Mouse (Mus musculus) liver, embryonic 12.5 days (tissue): ENCODE measurements around the gene Tapt1. TPM values are rescaled to one million over a fixed set of nuclear protein-coding genes. Genes with fewer than 3 reads are reported as not detected.

Experiments used
- ATAC-seq: fragments of 200-750 bp; cut with Nextera tagmentation; 2 replicates; pipeline ENCODE4 v1.8.0; 2017; ENCODE audit warnings: moderate number of reproducible peaks, mild to moderate bottlenecking, moderate library complexity
- H3K27ac ChIP-seq: fragments of 300-500 bp; sonication (generic); 2 replicates; pipeline ENCODE4 v1.5.1; 2016; ENCODE audit warnings: mild to moderate bottlenecking
- H3K27me3 ChIP-seq: fragments of 300-500 bp; sonication (generic); replicated peaks from 2 replicates; pipeline ENCODE4 v1.6.1; 2016; ENCODE audit warnings: mild to moderate bottlenecking, moderate library complexity
- H3K36me3 ChIP-seq: fragments of 300-500 bp; sonication (generic); 2 replicates; pipeline ENCODE4 v1.6.1; 2016; ENCODE audit warnings: mild to moderate bottlenecking, moderate library complexity
- H3K4me1 ChIP-seq: fragments of 300-500 bp; sonication (generic); 2 replicates; pipeline ENCODE4 v1.6.1; 2016
- H3K4me2 ChIP-seq: fragments of 300-500 bp; sonication (generic); 2 replicates; pipeline ENCODE4 v1.6.1; 2016; ENCODE audit warnings: mild to moderate bottlenecking, moderate library complexity
- H3K4me3 ChIP-seq: fragments of 300-500 bp; sonication (generic); 2 replicates; pipeline ENCODE4 v1.5.1; 2016; ENCODE audit warnings: mild to moderate bottlenecking, moderate library complexity
- H3K9ac ChIP-seq: fragments of 300-500 bp; sonication (generic); 2 replicates; pipeline ENCODE4 v1.6.1; 2016; ENCODE audit warnings: mild to moderate bottlenecking, moderate library complexity
- H3K9me3 ChIP-seq: fragments of 300-500 bp; sonication (generic); replicated peaks from 2 replicates; pipeline ENCODE4 v1.6.1; 2016; ENCODE audit warnings: mild to moderate bottlenecking, moderate library complexity
- WGBS: fragments of 180-500 bp; shearing (Covaris S2); methylation state at CpG from one replicate; pipeline ENCODE4 v1.1.7; 2016; ENCODE audit not compliant: insufficient replicate concordance; 5-methylcytosine and 5-hydroxymethylcytosine counted together
- polyA plus RNA-seq: library from polyadenylated mRNA; unstranded; fragments of >200 nt; fragmentation: Nextera tagmentation; extraction: Ambion mirVana; gene quantifications from 2 replicates; pipeline ENCODE4 v1.2.1, GENCODE M21; 2016

Gene Tapt1
- polyA plus RNA-seq, 1 experiment from 2014 or later = 46.0 TPM

DNA sequence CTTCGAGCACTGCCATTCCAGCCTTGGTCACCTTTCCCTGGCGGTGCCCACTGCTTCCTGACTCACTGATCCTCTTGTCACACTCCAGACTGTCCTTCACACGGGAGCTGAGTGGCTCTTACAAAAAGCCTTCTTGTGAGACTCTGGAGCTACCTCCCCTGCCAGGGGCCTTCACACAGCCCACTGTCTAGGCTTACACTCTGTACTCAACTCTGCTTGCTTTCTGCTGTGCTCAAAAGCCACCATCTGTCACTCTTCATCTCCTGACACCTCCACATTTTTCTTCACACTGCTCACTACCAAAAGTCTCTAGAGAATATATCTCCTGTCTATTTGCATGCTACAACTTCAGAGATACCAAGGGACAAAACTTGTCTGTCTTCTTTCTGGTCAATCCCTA is 46.0 kb downstream of the Tapt1 start:
- no peak for ATAC-seq

DNA sequence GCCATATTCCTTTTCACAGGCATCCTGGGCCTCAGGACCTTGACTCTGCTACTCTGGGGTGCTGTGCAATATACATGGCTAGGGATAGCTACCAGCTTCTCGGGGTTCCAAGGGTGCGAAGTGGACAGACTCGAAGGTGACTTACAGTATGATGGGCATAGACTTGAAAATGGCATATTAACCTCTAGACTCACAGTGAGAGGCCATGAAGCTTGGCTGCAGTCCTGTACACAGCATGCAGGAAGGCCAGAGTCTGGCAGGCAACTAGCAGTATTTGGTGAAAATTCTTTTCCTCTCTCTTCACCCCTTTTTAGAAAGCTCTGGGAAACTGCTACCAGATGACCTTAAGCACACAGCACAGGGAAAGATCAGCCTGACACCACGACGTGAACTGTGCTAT is 52.4 kb downstream of the Tapt1 start:
- Histone ChIP-seq H3K4me2 (no peak overlapping the region), H3K4me3 (no peak overlapping the region), H3K9ac (no peak overlapping the region), H3K4me1 (no peaks in the 10 kb centered on the region), H3K9me3 (no peaks in the 10 kb centered on the region), H3K27me3 (no peaks in the 10 kb centered on the region), H3K27ac (no peak overlapping the region), H3K36me3 (peaks cover 77% of the 10 kb centered on the region)
- 88% methylated on average over 5 of the region's 5 CpGs for WGBS
- ATAC-seq = no peak

More for the DNA sequence above, 46.0 kb downstream of the Tapt1 start:
- no peak overlapping the region for H3K4me2 ChIP-seq
- peaks cover 94% of the 10 kb centered on the region for H3K36me3 ChIP-seq
- no peak overlapping the region for H3K27ac ChIP-seq
- H3K9ac ChIP-seq = no peak overlapping the region
- WGBS = 80% methylated on average over 3 of the region's 3 CpGs
- H3K27me3 ChIP-seq = no peaks in the 10 kb centered on the region
- no peaks in the 10 kb centered on the region for H3K9me3 ChIP-seq
- H3K4me3 ChIP-seq = no peak overlapping the region
- no peaks in the 10 kb centered on the region for H3K4me1 ChIP-seq

DNA sequence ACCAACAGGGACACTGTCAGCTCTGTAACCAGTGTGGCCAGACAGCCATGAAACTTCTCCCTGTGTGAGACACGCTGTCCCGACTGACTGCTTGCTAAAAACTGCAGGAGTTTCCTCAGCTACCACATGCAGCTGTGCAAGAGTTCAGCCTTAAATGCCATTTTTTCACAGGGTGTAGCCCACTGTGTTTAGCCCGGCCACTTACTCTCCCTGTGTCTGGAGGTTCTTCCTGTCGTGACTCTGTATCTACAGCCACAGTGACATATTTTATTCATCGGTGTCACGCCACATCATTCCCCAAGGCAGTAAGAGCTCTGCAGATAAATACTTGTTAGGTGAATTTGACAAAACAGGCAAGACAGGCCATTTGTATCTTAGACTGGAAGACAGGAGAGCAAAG is 59.6 kb downstream of the Tapt1 start:
- 70% methylated on average over 6 of the region's 6 CpGs for WGBS
- H3K27ac ChIP-seq = no peak overlapping the region

DNA sequence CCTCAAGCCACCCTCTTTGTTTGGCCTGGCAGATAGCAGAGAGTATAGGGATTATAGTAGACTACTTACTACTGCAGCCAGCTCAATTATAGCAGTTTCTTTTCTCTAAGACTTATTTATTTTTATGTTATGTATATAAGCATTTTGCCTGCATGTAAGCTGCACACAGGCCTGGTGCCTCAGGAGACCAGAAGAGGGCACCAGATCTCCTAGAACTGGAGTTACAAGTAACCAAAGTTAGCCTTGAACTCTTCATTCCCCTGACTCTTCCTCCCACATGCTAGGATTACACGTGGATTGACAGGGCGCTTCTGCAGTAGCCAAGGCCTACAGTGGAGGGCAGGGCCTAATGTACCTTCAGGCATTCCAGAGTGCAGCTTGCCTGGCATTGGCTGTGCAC is 60.6 kb downstream of the Tapt1 start:
- no peak overlapping the region for H3K9ac ChIP-seq
- peaks cover under 1% of the 10 kb centered on the region; the same call in 1 of the 2 replicates for H3K36me3 ChIP-seq
- H3K4me3 ChIP-seq = no peak overlapping the region
- 0 out of 2 replicates have a peak, but pooled peaks have one; percentile 10 for ATAC-seq
- 28% methylated on average over 2 of the region's 2 CpGs for WGBS
- H3K27ac ChIP-seq = no peak overlapping the region
- no peaks in the 10 kb centered on the region for H3K27me3 ChIP-seq
- H3K4me2 ChIP-seq = no peak overlapping the region
- H3K9me3 ChIP-seq = no peaks in the 10 kb centered on the region
- no peaks in the 10 kb centered on the region for H3K4me1 ChIP-seq

More for the DNA sequence above, 59.6 kb downstream of the Tapt1 start:
- H3K9me3 ChIP-seq = no peaks in the 10 kb centered on the region
- H3K36me3 ChIP-seq = peaks cover 10% of the 10 kb centered on the region; the same call in 1 of the 2 replicates
- no peaks in the 10 kb centered on the region for H3K27me3 ChIP-seq
- H3K4me2 ChIP-seq = no peak overlapping the region
- no peak for ATAC-seq
- H3K9ac ChIP-seq = no peak overlapping the region
- H3K4me1 ChIP-seq = no peaks in the 10 kb centered on the region
- no peak overlapping the region for H3K4me3 ChIP-seq

DNA sequence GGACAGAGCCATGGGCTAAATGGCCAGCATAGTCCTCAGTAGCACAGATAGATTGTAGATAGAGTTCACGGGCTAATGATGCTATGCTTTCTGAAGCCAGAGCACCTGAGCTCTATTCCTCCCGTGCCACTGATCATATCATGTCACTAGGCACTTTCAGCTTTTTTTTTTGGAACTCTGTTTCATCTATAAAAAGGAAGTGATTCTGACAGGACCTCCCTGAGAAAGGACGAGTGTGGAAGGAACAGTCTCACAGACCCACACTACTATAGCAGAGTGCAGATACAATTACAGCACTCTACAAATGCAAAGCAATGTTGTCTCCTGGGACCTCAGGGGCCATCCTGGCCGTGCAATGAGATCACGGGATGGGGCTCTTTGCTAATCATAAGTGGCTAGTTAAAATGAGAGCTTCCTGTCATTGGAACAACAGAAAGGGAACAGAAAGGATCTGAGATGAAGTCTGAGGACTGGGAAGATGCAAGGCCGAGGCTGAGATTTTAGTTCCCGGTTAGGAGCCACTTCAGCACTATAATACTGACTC is 62.1 kb downstream of the Tapt1 start:
- H3K27ac ChIP-seq = no peak overlapping the region
- no peak overlapping the region for H3K4me3 ChIP-seq
- H3K9me3 ChIP-seq = no peaks in the 10 kb centered on the region
- H3K36me3 ChIP-seq = no peaks in the 10 kb centered on the region
- H3K4me2 ChIP-seq = no peak overlapping the region
- 0 out of 2 replicates have a peak, but pooled peaks cover 3% of the 10 kb centered on the region for H3K4me1 ChIP-seq
- no peak for ATAC-seq
- no peak overlapping the region for H3K9ac ChIP-seq
- no peaks in the 10 kb centered on the region for H3K27me3 ChIP-seq
- WGBS = 39% methylated on average over 7 of the region's 7 CpGs

DNA sequence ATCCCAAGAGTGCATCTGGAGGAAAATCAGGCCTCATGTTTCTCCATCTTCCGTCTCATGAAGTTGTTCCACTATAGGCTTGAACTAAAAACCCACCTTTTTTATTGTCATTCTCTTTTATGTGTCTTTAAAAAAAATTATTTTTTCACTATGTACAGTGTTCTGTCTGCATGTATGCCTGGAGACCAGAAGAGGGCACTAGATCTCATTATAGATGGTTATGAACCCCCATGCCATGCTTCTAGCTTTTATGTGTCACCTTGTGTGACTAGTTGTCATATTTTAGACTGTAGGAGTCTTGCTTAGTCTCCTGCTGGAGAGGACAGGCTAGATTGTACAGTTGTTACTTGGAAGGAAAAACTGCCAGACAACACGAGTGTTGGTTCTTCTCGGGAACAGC is 63.1 kb downstream of the Tapt1 start:
- Histone ChIP-seq H3K9me3 (no peaks in the 10 kb centered on the region), H3K4me1 (0 out of 2 replicates have a peak, but pooled peaks cover 3% of the 10 kb centered on the region), H3K27ac (no peak overlapping the region), H3K36me3 (no peaks in the 10 kb centered on the region), H3K4me2 (no peak overlapping the region), H3K27me3 (no peaks in the 10 kb centered on the region), H3K4me3 (no peak overlapping the region), H3K9ac (no peak overlapping the region)
- 75% methylated on average over 3 of the region's 3 CpGs for WGBS
- no peak for ATAC-seq

DNA sequence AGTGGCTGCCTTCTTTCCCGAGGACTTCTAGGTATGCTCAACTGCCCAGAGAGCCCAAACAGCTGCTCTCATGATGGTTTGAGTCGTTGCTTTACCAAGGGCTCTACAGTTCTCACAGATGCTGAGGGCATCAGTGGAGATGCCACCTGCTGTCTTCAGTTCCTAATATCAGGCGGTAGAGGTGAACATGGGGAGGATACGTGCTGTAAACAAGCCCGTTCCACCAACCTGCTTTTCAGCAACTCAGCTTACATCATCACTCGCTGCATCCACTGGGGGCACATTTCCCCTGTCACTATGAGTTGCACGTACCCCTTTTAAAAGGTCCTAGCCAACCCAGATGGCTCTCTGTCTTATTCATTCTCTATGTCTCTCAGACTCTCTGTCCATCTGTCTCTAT is 63.6 kb downstream of the Tapt1 start:
- no peak overlapping the region for H3K27ac ChIP-seq
- H3K4me2 ChIP-seq = no peak overlapping the region
- 70% methylated on average over 7 of the region's 7 CpGs for WGBS
- H3K4me1 ChIP-seq = 0 out of 2 replicates have a peak, but pooled peaks cover 3% of the 10 kb centered on the region
- H3K27me3 ChIP-seq = no peaks in the 10 kb centered on the region
- H3K4me3 ChIP-seq = no peak overlapping the region
- no peak for ATAC-seq
- H3K9ac ChIP-seq = no peak overlapping the region
- no peaks in the 10 kb centered on the region for H3K36me3 ChIP-seq
- no peaks in the 10 kb centered on the region for H3K9me3 ChIP-seq

DNA sequence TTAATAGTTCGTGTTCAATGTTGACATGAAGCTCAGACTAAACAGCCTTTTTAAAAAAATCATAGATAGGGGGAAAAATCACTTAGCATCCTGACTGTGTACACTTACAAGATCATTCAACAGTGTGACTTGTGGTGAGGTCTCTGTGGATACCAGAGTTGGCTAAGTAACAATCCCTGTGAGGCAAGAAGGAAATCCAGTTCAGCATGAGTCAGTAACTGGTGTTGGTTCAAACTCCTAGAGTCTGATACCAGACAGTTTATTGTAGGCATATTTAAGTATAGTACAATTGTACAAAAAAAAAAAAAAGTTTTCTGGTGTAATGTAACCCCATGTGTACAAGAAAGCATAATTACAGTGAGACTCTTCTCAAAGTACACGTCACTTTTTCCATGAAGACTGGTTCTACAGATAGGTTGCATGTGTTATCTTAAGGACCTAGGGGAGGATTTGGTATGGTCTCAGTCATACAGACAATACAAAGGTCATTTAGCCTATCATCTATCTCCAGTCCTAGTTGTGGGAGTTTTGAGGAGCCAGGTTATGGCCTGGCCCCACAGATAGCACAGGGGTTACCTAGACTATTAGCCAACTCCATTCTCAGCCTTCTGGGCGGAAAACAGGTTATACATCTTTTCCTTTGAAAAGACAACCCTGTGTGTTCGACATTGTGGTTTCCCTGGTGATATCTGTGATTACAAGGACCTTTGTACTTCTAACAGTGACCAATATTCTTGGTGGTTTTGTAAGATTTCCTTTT is 66.6 kb downstream of the Tapt1 start:
- Histone ChIP-seq H3K4me1 (0 out of 2 replicates have a peak, but pooled peaks cover 3% of the 10 kb centered on the region), H3K27ac (no peak overlapping the region), H3K9ac (no peak overlapping the region), H3K4me3 (no peak overlapping the region), H3K36me3 (no peaks in the 10 kb centered on the region), H3K27me3 (no peaks in the 10 kb centered on the region), H3K9me3 (no peaks in the 10 kb centered on the region), H3K4me2 (no peak overlapping the region)
- no peak for ATAC-seq
- WGBS = 46% methylated on average over 4 of the region's 4 CpGs

DNA sequence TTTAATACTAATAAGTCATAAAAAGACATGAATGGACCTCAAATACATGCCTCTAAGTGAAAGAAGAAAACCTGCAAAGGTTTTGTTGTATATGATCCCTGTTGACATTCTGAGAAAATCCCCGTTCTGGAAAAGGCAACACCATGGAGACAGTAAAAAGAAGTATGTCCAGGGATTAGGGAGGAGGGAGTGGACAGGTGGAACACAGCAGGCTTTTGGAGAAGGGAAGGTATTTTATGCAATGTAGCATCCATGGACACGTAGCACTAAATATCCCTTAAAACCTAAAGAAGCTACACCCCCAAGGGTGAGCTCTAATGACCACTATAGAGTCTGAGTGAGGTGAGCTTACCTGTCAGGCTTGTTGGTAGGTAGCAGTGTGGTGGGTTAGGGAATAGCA is 67.2 kb downstream of the Tapt1 start:
- no peak overlapping the region for H3K4me3 ChIP-seq
- H3K9me3 ChIP-seq = no peaks in the 10 kb centered on the region
- no peaks in the 10 kb centered on the region for H3K36me3 ChIP-seq
- H3K4me1 ChIP-seq = 0 out of 2 replicates have a peak, but pooled peaks cover 3% of the 10 kb centered on the region
- no peak overlapping the region for H3K4me2 ChIP-seq
- H3K27me3 ChIP-seq = no peaks in the 10 kb centered on the region
- H3K27ac ChIP-seq = no peak overlapping the region
- no peak for ATAC-seq
- 69% methylated on average over 2 of the region's 2 CpGs for WGBS
- H3K9ac ChIP-seq = no peak overlapping the region

DNA sequence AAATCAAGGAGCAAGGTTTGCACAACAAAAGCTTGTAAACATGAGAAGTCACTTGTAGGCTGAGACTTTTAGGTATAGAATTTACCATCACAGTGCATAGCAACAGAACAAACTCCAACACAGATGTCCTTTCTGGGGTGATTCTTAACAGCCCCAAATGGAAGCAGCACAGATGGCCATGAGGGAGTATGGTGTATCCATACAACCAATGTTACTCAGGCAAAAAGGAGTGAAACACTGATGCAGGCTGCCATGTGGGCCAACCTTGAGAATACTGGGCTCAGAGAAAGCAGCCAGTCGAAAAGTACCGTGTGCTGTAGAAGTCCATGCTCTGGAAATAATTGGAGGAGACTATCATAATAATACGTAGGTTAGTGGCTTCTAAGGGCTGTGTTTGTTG is 68.0 kb downstream of the Tapt1 start:
- Histone ChIP-seq H3K9ac (no peak overlapping the region), H3K27ac (no peak overlapping the region), H3K36me3 (no peaks in the 10 kb centered on the region), H3K4me2 (no peak overlapping the region), H3K4me3 (no peak overlapping the region), H3K27me3 (no peaks in the 10 kb centered on the region), H3K4me1 (0 out of 2 replicates have a peak, but pooled peaks cover 3% of the 10 kb centered on the region), H3K9me3 (no peaks in the 10 kb centered on the region)
- ATAC-seq = no peak
- 70% methylated on average over 3 of the region's 3 CpGs for WGBS

DNA sequence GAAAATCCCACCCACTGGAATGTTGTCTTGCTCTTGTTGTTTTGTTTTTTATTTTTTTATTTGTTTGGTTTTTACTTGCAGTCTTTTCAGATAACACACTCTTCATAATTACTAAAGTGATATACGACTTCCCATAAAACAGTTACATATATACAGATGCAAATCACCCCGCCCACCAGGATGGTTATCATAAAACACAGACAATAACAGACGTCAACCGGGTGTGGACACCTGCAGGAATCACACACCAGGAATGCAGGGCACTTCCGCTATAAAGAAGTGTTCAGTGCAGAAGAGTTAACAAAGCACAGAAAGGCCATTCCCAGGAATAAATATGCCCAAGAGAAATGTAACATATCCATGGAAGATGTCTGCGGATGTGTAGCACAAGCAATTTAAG is 68.7 kb downstream of the Tapt1 start:
- no peak overlapping the region for H3K27ac ChIP-seq
- H3K36me3 ChIP-seq = no peaks in the 10 kb centered on the region
- 0 out of 2 replicates have a peak, but pooled peaks cover 3% of the 10 kb centered on the region for H3K4me1 ChIP-seq
- no peak overlapping the region for H3K9ac ChIP-seq
- H3K9me3 ChIP-seq = no peaks in the 10 kb centered on the region
- WGBS = 67% methylated on average over 6 of the region's 6 CpGs
- H3K4me3 ChIP-seq = no peak overlapping the region
- ATAC-seq = no peak
- H3K27me3 ChIP-seq = no peaks in the 10 kb centered on the region
- H3K4me2 ChIP-seq = no peak overlapping the region

DNA sequence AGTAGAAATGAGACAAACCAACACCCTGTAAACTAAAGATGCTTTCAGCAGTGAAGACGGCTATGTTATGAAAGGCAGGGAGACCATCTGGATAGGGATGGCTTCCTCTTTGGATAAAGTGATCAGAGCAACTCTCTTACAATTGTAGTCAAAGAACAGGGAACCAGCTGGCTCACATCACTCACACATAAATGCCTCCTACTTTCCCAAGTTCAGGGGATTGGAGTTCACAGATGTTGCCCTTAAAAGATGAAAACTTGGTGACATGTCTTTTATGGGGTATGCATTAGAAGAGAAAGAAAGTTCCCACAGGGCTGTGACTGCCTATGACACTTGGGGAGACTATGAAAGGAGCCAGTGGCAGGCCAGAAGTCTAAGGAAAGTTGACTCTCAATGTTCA is 73.4 kb downstream of the Tapt1 start:
- Histone ChIP-seq H3K9ac (no peak overlapping the region), H3K4me3 (no peak overlapping the region), H3K36me3 (0 out of 2 replicates have a peak, but pooled peaks cover 3% of the 10 kb centered on the region), H3K4me2 (no peak overlapping the region), H3K9me3 (peaks cover 7% of the 10 kb centered on the region), H3K27ac (no peak overlapping the region), H3K4me1 (no peaks in the 10 kb centered on the region), H3K27me3 (no peaks in the 10 kb centered on the region)
- WGBS = 38% methylated on average over 1 of the region's 1 CpGs
- no peak for ATAC-seq
